In the genomic region with DNA sequence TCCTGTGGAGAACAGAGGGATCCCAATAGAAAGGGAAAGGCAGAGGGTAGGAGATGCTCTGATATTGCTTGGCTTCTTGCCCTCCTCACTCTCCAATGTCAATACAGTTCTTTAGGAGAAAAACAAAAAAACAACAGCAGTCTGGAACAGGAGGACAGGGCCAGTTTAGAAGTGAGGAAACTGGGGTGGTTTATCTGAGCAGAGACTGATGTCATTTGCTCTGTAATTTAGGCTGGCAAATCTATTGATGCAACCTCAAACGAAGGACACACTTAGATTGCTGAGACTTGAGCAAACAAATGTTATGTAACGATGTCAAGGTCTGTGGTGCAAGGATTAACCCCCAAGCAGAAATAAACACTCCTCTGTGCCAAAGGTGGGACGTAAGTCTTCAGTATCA, we compare ENCODE assay signal across 19 mouse cellular contexts.
DNase-seq lines count a peak whose midpoint lies in the region; TF ChIP-seq lines count a peak whose summit lies in the region.
"Had no signal": no experiment of that assay in that cellular context is flagged by ENCODE, and none has a peak within 500 bp of the region (broad histone marks: within the 10 kb centered on the region; RNA-seq: fewer than 3 reads in every experiment).

No protein-coding gene starts in this region.

- no peaks in the 10 kb centered on the region for H3K36me3 ChIP-seq in testis, adult 2 months (ENCODE audit: control insufficient read depth, insufficient read depth, low read length)
- H3K36me3 ChIP-seq: G1E; heart, embryonic 15.5 days; limb, embryonic 13.5 days had no signal

- TF ChIP-seq POLR2A in testis, adult 2 months (IDR thresholded peaks at IDR 0.05; ENCODE audit: control insufficient read depth, low read depth, low read length) = no peak

- no peak for TF ChIP-seq CTCF in testis, adult 2 months (IDR thresholded peaks at IDR 0.05; ENCODE audit: control insufficient read depth, insufficient read depth, insufficient replicate concordance, low read depth, low read length)

- no peaks in the 10 kb centered on the region; the same call in 1 of the 2 replicates for H3K4me1 ChIP-seq in testis, adult 2 months (ENCODE audit: control insufficient read depth, insufficient read depth, low read length)
- H3K4me1 ChIP-seq: megakaryocyte, embryonic 14.5 days had no signal

- H3K27ac ChIP-seq in testis, adult 2 months (ENCODE audit: control insufficient read depth, insufficient read depth, low read depth, low read length) = 0 out of 2 replicates have a peak overlapping the region, but pooled peaks have one; percentile 20
- H3K27ac ChIP-seq: heart, embryonic 15.5 days; limb, embryonic 13.5 days had no signal

- H3K4me3 ChIP-seq in testis, adult 2 months (ENCODE audit: control insufficient read depth, low read depth, low read length) = no peak overlapping the region
- H3K4me3 ChIP-seq: heart, embryonic 15.5 days; limb, embryonic 13.5 days; myocyte had no signal

- H3K27me3 ChIP-seq in testis, adult 2 months (ENCODE audit: control insufficient read depth, insufficient read depth, low read length) = no peaks in the 10 kb centered on the region
- H3K27me3 ChIP-seq: heart, embryonic 15.5 days; limb, embryonic 13.5 days; megakaryocyte, embryonic 14.5 days had no signal

- peak; percentile 68 for DNase-seq in adrenal gland, adult 2 months
- no peak for DNase-seq in adrenal gland, adult 18-20 months (ENCODE audit: low spot score in 2 of 2)
- peak; percentile 42 for DNase-seq in kidney, adult 9 months
- DNase-seq in kidney, postnatal 14 days = no peak
- no peak for DNase-seq in testis, postnatal 10 days (ENCODE audit: low spot score)
- DNase-seq in spleen, postnatal 4 days (ENCODE audit: low spot score in 2 of 2) = no peak
- DNase-seq: cerebellum, adult 11-12 months; cerebellum, postnatal 25 days; embryo, embryonic 11 days; heart, postnatal 4 days; lung, embryonic 14.5 days; midbrain, embryonic 14.5 days; right cerebral cortex, postnatal 25 days had no signal

Comparison
In these comparisons a context has a peak if more than half of its experiments do, and no peak if none do; other contexts are left out.
1. DNase-seq: peak in adrenal gland, adult 2 months (single experiment) and kidney, adult 9 months (single experiment); none in adrenal gland, adult 18-20 months (0 of 2), kidney, postnatal 14 days (single experiment), testis, postnatal 10 days (single experiment) and spleen, postnatal 4 days (0 of 2).